Mouse (Mus musculus) heart, postnatal 0 days (tissue): ENCODE results near the gene Tmem104.

ENCODE experiments used
- CTCF ChIP-seq: IDR thresholded peaks from 2 replicates; pipeline ENCODE4 v1.5.1; 2016; ENCODE audit warnings: antibody characterized with exemption, control low read depth, low read depth
- EP300 ChIP-seq: IDR thresholded peaks from 2 replicates; pipeline ENCODE4 v1.6.1; 2016; ENCODE audit warnings: antibody characterized with exemption, low read depth

DNA sequence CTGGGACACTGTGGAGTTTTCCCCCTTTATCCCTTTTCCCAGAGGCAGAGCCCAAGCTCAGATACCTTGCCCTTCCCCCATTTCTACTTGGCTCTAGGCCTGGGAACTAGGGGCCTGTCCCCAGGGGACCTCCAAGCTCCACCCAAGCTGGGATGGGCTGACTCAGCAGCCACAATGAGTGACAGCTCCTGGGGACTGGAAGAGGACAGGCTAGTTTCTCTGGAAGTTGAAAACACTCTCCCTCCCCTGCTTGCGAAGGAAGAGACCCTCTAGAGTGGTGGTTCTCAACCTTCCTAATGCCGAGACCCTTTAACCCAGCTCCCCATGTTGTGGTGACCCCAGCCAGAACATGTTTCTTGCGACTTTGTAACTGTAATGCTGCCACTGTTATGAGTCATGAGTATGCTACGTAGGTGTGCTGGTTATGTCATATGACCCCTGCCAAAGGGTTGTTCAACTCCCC, 14.4 kb upstream of the Tmem104 start:
- TF ChIP-seq CTCF (no peak), EP300 (no peak)
